Mouse (Mus musculus): Measurements from ENCODE around the gene Abcc4.

- TF ChIP-seq POLR2A (IDR thresholded peaks at IDR 0.05; ENCODE audit: borderline replicate concordance, control insufficient read depth, low read depth, low read length): no peak
- TF ChIP-seq CTCF (IDR thresholded peaks at IDR 0.05; ENCODE audit: control insufficient read depth, insufficient read depth, low read length): no peak
Measured at GRCm38 (mm10) chr14:118566214-118566688, 139.8 kb downstream of the Abcc4 start.
